Mouse (Mus musculus): ENCODE results near the gene Ugt1a1. TPM values are rescaled to one million over a fixed set of nuclear protein-coding genes. Genes with fewer than 3 reads are reported as not detected.

Gene Ugt1a1
- total RNA-seq, 2 experiments from 2014 or later: 1.5 to 43.6 TPM

DNA sequence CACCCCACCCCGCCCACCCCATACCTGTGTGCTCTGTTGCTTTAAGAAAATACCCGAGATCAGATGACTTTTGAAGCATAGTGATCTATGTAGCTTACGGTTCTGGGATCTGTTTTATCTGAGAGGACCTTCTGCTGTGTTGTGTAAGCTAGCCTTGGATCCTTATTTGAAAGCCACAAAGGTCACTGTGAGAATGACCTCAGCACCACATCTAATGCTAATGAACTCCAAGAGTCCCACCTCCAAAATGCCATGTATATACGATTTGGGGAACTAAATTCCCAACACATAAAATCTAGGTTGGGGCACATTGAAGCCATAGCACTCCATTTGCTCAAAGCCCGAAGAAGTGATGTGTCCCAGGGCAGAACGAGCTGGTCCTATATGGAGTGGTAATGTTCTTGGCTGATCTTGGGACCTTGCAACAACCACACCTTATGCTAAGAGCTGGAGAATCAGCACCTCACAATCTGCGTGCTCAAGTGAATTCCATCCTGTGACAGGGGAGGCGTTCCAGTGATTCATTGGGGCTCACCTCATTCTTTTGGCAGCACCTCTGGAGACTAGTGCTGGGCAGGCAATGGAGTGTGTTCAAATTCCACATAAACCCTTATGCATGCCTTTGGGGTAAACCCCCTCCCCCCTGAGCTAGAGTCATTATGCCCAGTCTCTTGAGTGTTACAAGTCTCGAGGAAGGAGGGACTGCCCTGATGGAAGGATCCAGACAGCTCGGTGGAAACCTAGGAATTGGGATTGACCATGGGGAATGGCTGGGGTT lies 45.3 kb downstream of the Ugt1a1 start:
- DNase-seq (ENCODE audit: low spot score in 2 of 2): no peak

DNA sequence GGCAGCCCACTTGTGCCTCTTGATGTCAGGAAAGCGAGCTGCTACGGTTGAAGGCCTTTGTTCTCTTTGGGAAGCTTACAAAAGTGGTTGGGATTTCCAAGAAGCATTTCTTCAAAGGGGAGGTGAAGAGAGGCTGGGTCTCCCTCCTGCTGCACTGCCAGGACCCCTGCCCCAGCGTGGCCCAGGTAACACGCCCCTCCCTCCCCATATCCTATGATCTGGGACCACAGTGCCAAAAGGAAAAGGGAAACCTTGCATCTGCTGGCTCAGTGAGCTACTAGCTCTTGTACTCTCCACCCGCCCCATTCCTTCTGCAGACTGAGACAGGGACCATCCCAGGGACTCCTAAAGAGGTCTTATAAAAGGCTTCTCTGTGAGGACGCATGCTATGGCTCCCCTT lies 45.9 kb downstream of the Ugt1a1 start:
- no peak for DNase-seq (ENCODE audit: low spot score in 2 of 2)

DNA sequence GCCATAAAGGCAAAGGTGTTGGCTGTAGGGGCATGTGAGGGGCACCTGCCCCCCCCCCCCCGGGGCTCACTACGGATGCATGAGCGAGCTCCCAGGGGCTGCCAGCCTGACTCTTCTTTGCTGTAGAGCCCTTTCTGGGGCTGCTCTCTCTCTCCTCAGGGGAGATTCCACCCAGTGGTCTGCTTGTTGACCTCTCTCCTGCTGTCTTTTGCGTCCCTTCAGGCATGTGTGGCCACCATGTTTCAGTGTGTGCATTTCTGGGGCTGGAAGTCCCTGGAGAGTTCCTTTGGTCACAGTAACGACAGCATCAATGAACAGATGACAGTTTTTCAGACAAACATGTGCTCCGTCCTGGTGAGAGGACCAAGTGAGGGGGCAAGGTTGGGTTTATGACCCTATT lies 46.6 kb downstream of the Ugt1a1 start:
- no peak for DNase-seq (ENCODE audit: low spot score in 2 of 2)

DNA sequence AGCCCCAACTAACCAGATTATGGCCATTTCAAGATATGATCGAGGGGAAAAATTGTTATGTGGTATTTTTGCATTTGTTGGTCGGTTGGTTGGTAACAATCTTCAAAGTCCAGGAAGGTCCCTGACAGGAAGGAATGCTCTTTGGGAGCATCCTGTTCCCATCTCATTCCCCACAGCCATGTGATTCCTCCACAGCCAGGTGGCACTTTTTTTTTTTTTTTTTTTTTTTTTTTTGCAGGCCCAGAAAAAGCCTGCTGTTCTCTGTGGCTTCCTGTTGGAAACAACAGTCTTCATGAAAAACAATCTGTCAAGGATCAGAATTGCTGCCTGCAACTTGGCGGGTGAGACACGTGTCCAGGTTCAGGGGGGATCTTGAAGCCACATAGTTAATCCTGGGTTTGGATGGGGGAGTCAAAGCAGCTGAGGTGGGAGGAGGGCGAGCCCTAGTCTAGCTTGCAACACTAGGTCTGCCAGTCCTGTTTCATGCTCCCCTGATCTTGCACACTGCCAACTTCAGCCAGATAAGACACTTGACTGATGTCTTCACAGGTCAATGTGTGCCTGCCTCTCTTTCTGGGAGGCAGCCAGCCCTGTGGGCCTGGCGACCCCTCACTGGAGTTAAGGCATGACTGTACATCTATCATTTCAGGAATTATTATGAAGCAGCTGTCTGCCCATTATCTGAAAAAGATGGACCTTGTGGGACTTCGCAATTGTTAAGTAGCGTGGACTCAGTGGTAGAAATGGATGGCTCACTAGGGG lies 47.3 kb downstream of the Ugt1a1 start:
- DNase-seq (ENCODE audit: low spot score in 2 of 2): no peak

DNA sequence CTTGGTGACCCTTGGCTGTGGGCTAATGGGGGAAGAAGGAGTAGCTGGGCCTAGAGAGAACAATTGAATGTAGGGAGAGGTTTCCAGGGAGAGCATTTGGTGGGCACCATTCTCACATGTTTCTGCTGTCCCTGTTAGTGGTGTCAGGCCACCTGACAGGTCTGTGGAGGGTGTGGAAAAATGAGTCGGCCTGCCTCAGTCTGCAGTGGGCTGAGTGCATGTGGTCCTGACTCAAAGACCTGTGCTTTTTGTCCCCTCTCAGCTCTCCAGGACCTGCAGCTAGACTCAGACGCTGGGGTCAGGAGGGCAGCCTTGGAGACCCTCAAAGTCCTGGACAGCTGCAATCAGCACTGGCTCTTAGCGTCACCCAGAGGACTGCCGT lies 47.9 kb downstream of the Ugt1a1 start:
- DNase-seq (ENCODE audit: low spot score in 2 of 2): no peak

- DNase-seq (ENCODE audit: low spot score in 2 of 2): no peak
Measured at GRCm38 (mm10) chr1:88260114-88260513, 48.4 kb downstream of the Ugt1a1 start.

- no peak for DNase-seq (ENCODE audit: low spot score in 2 of 2)
Measured at GRCm38 (mm10) chr1:88260604-88261377, 49.0 kb downstream of the Ugt1a1 start.

GRCm38 (mm10) chr1:88261706-88262105 lies 49.9 kb downstream of the Ugt1a1 start:
- DNase-seq (ENCODE audit: low spot score in 2 of 2): no peak

GRCm38 (mm10) chr1:88262255-88262654 lies 50.5 kb downstream of the Ugt1a1 start:
- DNase-seq (ENCODE audit: low spot score in 2 of 2): no peak

DNA sequence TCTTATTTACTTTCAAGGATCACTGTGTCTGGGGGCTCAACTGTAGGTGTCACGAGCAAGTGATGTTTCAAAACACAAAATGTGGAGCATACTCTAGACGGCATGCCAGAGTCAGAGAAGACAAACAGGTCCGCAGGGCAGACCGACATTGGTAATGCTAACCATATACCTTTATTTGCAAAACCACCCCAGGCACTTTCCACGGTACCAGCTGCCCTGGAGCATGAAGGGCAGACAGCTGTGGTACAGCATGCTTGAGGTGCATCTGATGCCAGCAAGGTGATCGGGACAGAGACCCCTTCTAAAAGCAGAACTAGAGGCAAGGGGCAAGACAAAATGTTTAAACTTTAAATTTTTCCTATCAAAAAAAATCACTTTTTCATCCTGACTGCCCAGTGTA lies 51.2 kb downstream of the Ugt1a1 start:
- DNase-seq (ENCODE audit: low spot score in 2 of 2): no peak

DNA sequence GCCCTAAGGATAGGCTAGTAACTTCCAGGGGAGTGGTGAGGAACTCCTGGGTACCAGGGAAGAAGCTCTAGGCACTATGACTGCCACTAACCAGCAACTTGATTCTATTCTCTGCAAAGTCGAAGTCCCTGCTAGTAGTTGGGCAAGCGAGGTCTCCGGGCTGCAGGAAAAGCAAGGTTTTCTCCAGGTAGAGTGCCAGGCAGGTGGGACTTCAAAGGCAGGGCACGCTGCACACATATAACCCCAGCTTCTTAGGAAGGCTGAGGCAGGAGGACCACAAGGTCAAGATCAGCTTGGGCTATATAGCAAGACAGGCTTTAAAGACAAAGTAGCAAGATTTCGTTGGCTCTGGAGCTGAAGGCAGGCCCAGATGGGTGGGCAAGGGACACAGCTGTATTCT lies 52.0 kb downstream of the Ugt1a1 start:
- no peak for DNase-seq (ENCODE audit: low spot score in 2 of 2)

DNA sequence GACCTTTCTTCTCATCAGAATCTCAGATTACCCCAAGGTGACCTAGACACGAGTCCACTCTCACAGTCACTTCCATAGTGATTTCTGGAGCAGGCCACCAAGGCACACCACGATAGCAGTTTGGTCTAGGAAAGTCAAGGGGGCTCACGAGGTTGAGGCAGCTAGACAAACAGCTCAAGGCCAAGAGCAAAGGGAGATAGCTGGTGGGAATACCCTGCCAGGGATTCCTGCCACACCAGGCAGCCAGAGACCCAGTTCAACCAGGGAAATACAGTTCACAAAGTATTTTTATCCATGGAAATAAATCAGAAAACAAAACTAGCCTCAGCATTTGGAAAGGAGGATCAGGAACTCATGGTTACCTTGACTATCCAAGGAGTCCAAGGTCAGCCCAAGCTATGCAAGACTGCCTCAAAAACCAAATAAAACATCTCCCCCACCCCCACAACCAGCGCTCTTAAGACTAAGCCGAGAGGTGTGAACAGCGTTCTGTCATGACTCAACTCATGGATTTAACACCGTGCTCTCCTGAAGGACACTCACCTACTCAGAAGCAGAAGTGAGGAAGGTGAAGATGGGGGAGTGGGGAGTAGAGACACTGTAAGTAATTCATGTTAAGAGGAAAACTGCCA lies 52.6 kb downstream of the Ugt1a1 start:
- no peak for DNase-seq (ENCODE audit: low spot score in 2 of 2)

GRCm38 (mm10) chr1:88264869-88265240 lies 53.1 kb downstream of the Ugt1a1 start:
- DNase-seq (ENCODE audit: low spot score in 2 of 2): no peak

DNA sequence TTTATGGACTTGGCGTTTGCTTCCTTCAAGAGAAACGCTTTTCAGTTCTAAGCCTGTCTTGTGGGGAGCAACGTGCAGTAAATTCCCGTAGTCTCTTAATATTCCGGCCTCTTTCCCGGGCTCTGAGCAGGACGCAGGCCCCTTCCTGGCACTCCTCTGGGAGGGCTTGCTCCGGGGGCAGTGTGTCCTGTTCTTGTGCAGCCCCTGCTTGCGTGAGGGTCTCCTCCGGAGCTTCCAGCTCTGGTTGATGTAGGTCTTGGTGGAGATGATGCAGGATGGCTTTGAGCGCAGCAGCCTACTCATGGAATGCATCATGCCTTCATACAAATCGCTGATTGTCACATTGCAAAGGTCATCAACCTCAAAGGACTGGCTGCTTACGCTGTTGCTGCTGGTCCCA lies 54.4 kb downstream of the Ugt1a1 start:
- DNase-seq (ENCODE audit: low spot score in 2 of 2): no peak

DNA sequence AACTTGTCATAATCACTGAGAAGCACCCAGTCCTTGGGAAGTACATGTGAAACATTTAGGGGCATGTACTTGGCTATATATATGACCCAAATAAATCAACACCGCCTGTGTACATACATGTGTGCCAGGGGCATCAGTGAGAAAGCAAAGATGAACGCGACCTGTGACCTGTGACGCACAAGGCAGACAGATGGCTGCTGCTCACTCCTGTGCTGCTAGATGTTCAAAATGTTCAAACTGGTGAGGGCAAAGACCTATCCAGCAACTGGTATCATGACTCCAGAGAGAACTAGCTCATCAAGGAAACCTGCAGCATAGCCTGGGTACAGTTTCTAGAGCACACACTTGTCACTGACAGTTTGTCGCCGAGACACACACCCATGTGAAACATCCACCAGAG lies 55.7 kb downstream of the Ugt1a1 start:
- DNase-seq (ENCODE audit: low spot score in 2 of 2): no peak

GRCm38 (mm10) chr1:88268070-88268469 lies 56.3 kb downstream of the Ugt1a1 start:
- DNase-seq (ENCODE audit: low spot score in 2 of 2): no peak

Other genes starting within 250 kb of the Ugt1a1 start
- gene Usp40, start 203.4 kb upstream of the Ugt1a1 start, total RNA-seq (2021): 10 to 100 TPM; 35.7 to 39.6 TPM
- 1 to 10 TPM; 2.8 to 3.2 TPM for gene Ugt1a10, start 156.6 kb upstream of the Ugt1a1 start, total RNA-seq (2021)
- gene Ugt1a9, start 141.2 kb upstream of the Ugt1a1 start, total RNA-seq (2021): 1 to 10 TPM in 1 of 2 experiments, under 1 TPM in 1; 0.22 to 2.3 TPM
- not detected for gene Ugt1a8, start 124.1 kb upstream of the Ugt1a1 start, total RNA-seq (2021)
- 1 to 10 TPM; 2.1 to 5.4 TPM for gene Ugt1a7c, start 116.9 kb upstream of the Ugt1a1 start, total RNA-seq (2021)
- 1 to 10 TPM; 1.7 to 8.0 TPM for gene Ugt1a6b, start 108.7 kb upstream of the Ugt1a1 start, total RNA-seq (2021)
- gene Ugt1a6a, start 77.2 kb upstream of the Ugt1a1 start, total RNA-seq (2021): 1 to 10 TPM; 5.2 to 6.3 TPM
- gene Ugt1a5, start 45.9 kb upstream of the Ugt1a1 start, total RNA-seq (2021): under 1 TPM; 0.64 to 0.68 TPM
- 10 to 100 TPM in 1 of 2 experiments, 1 to 10 TPM in 1; 1.0 to 31.4 TPM for gene Ugt1a2, start 11.4 kb upstream of the Ugt1a1 start, total RNA-seq (2021)
- 1 to 10 TPM; 3.3 to 4.2 TPM for gene Dnajb3, start 6.2 kb upstream of the Ugt1a1 start, total RNA-seq (2021)
- under 1 TPM; 0.20 to 0.42 TPM for gene Mroh2a, start 15.0 kb downstream of the Ugt1a1 start, total RNA-seq (2021)
- 100 to 1,000 TPM; 124 to 130 TPM for gene Hjurp, start 65.7 kb downstream of the Ugt1a1 start, total RNA-seq (2021)
- under 1 TPM in 1 of 2 experiments, not detected in 1; 0.06 TPM for gene Trpm8, start 65.7 kb downstream of the Ugt1a1 start, total RNA-seq (2021)
- 10 to 100 TPM; 42.2 to 83.6 TPM for gene Spp2, start 195.0 kb downstream of the Ugt1a1 start, total RNA-seq (2021)